ENCODE assay signal across 29 mouse cellular contexts in the genomic region with DNA sequence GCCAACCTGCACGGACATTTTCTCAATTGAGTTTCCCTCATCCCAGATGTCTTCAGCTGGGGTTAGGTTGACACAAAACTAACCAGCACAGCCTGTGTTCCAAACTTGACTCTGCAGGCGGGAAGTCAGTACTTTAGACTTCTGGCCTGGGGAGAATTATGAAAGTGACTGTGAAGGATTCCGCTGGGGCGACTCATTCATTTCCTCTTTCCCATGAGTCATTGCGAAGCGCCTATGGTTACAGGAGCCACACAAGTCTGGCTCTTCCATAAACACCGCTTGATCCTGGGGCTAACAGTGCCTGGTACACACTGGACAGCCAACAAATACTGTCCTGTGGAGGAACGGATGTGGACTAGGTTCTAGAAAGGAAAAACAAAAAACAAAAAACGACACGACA. TPM values are rescaled to one million over a fixed set of nuclear protein-coding genes. Genes with fewer than 3 reads are reported as not detected.
"Had no signal": no experiment of that assay in that cellular context is flagged by ENCODE, and none has a peak within 500 bp of the region (broad histone marks: within the 10 kb centered on the region; RNA-seq: fewer than 3 reads in every experiment).

No protein-coding gene starts in this region.

- DNase-seq: kidney, adult 9 months; kidney, postnatal 14 days; kidney, postnatal 4 days; liver; lung, adult 2 months; retina, postnatal 1 day; right cerebral cortex, postnatal 25 days; spleen, adult 18-20 months; thymus, adult 2 months; thymus, postnatal 14 days; thymus, postnatal 4 days had no signal

- ATAC-seq: liver, embryonic 12.5 days; lung, postnatal 0 days; midbrain, embryonic 13.5 days; midbrain, embryonic 16.5 days had no signal

- H3K4me3 ChIP-seq: limb, embryonic 10.5 days; limb, embryonic 13.5 days; liver, embryonic 12.5 days; liver, embryonic 15.5 days; megakaryocyte, embryonic 14.5 days; midbrain, embryonic 10.5 days; midbrain, embryonic 13.5 days; myocyte; neural tube, embryonic 13.5 days; stomach, embryonic 15.5 days had no signal

- H3K27ac ChIP-seq: limb, embryonic 10.5 days; limb, embryonic 13.5 days; liver, embryonic 12.5 days; liver, embryonic 15.5 days; macrophage; midbrain, embryonic 10.5 days; midbrain, embryonic 13.5 days; neural tube, embryonic 13.5 days; stomach, embryonic 15.5 days had no signal

- H3K9me3 ChIP-seq: limb, embryonic 10.5 days; limb, embryonic 13.5 days; liver, embryonic 12.5 days; liver, embryonic 15.5 days; megakaryocyte, embryonic 14.5 days; midbrain, embryonic 10.5 days; midbrain, embryonic 13.5 days; neural tube, embryonic 13.5 days; stomach, embryonic 15.5 days had no signal

- H3K4me2 ChIP-seq: limb, embryonic 13.5 days; liver, embryonic 12.5 days; liver, embryonic 15.5 days; midbrain, embryonic 13.5 days; neural tube, embryonic 13.5 days; stomach, embryonic 15.5 days had no signal

- H3K36me3 ChIP-seq: limb, embryonic 10.5 days; limb, embryonic 13.5 days; liver, embryonic 12.5 days; liver, embryonic 15.5 days; midbrain, embryonic 10.5 days; midbrain, embryonic 13.5 days; neural tube, embryonic 13.5 days; stomach, embryonic 15.5 days had no signal

- H3K9ac ChIP-seq: limb, embryonic 13.5 days; liver, embryonic 12.5 days; liver, embryonic 15.5 days; midbrain, embryonic 13.5 days; neural tube, embryonic 13.5 days; stomach, embryonic 15.5 days had no signal

RNA-seq across cellular contexts. Expression of a gene that starts 5.2 kb away (rescaled TPM):
- total RNA-seq: monocyte, adult 5-6 weeks had no signal
- polyA plus RNA-seq: myocyte had no signal

RNA-seq across cellular contexts. Expression of a gene that starts 22.9 kb away (rescaled TPM):
- total RNA-seq: layer of hippocampus, adult 18-20 months; layer of hippocampus, postnatal 25 days; left cerebral cortex, adult 18-20 months; left cerebral cortex, postnatal 25 days had no signal
- polyA plus RNA-seq: limb, embryonic 10.5 days; limb, embryonic 13.5 days; liver, embryonic 12.5 days; liver, embryonic 15.5 days; lung, adult 2 months; lung, postnatal 0 days; macrophage; midbrain, embryonic 10.5 days; midbrain, embryonic 13.5 days; midbrain, embryonic 16.5 days; myocyte; neural tube, embryonic 13.5 days; stomach, embryonic 15.5 days had no signal
